14 mouse cellular contexts compared by ENCODE assay signal in genomic region chr12:36974432-36975094, GRCm38 (mm10).
"Had no signal": no experiment of that assay in that cellular context is flagged by ENCODE, and none has a peak within 500 bp of the region (broad histone marks: within the 10 kb centered on the region; RNA-seq: fewer than 3 reads in every experiment).

No protein-coding gene starts in this region.

- H3K4me2 ChIP-seq: neural tube, embryonic 15.5 days; stomach, embryonic 15.5 days had no signal

- H3K36me3 ChIP-seq: neural tube, embryonic 15.5 days; stomach, embryonic 15.5 days had no signal

- H3K27me3 ChIP-seq: neural tube, embryonic 15.5 days; stomach, embryonic 15.5 days had no signal

- DNase-seq: right cerebral cortex, adult 18-20 months; right cerebral cortex, postnatal 14 days; right cerebral cortex, postnatal 25 days; right cerebral cortex, postnatal 4 days; spleen, adult 18-20 months; thymus, adult 18-20 months; thymus, adult 2 months; thymus, postnatal 14 days; thymus, postnatal 25 days; thymus, postnatal 36 days; thymus, postnatal 4 days had no signal

- H3K27ac ChIP-seq: neural tube, embryonic 15.5 days; stomach, embryonic 15.5 days; stomach, postnatal 0 days had no signal

- H3K9ac ChIP-seq: neural tube, embryonic 15.5 days; stomach, embryonic 15.5 days had no signal

- H3K9me3 ChIP-seq: neural tube, embryonic 15.5 days; stomach, embryonic 15.5 days had no signal

- H3K4me3 ChIP-seq: neural tube, embryonic 15.5 days; stomach, embryonic 15.5 days had no signal

- H3K4me1 ChIP-seq: neural tube, embryonic 15.5 days; stomach, embryonic 15.5 days had no signal
